Mouse (Mus musculus): ENCODE measurements around the gene Tex14. TPM values are rescaled to one million over a fixed set of nuclear protein-coding genes. Genes with fewer than 3 reads are reported as not detected.
A peak's percentile ranks its signal among the peaks of the same experiment; 100 is the strongest.

Gene Tex14
- polyA plus RNA-seq, 1 experiment from 2014 or later, result 0.82 TPM

GRCm38 (mm10) chr11:87523967-87524366 lies 119.1 kb downstream of the Tex14 start:
- no peak overlapping the region for H3K9ac ChIP-seq
- H3K4me2 ChIP-seq, result no peak overlapping the region
- no peak overlapping the region for H3K4me3 ChIP-seq
- no peaks in the 10 kb centered on the region for H3K36me3 ChIP-seq
- no peaks in the 10 kb centered on the region for H3K9me3 ChIP-seq
- H3K27ac ChIP-seq, result no peak overlapping the region
- no peaks in the 10 kb centered on the region for H3K4me1 ChIP-seq
- no peak for ATAC-seq (ENCODE audit: insufficient number of reproducible peaks, low FRiP score, low TSS enrichment, low read depth)
- no peaks in the 10 kb centered on the region for H3K27me3 ChIP-seq

GRCm38 (mm10) chr11:87524780-87525179 lies 119.9 kb downstream of the Tex14 start:
- Histone ChIP-seq H3K36me3 (no peaks in the 10 kb centered on the region), H3K9ac (no peak overlapping the region), H3K4me2 (no peak overlapping the region), H3K4me3 (no peak overlapping the region), H3K4me1 (no peaks in the 10 kb centered on the region), H3K27me3 (no peaks in the 10 kb centered on the region), H3K27ac (no peak overlapping the region), H3K9me3 (no peaks in the 10 kb centered on the region)
- ATAC-seq (ENCODE audit: insufficient number of reproducible peaks, low FRiP score, low TSS enrichment, low read depth), result no peak

GRCm38 (mm10) chr11:87527364-87527763 lies 122.5 kb downstream of the Tex14 start:
- ATAC-seq (ENCODE audit: insufficient number of reproducible peaks, low FRiP score, low TSS enrichment, low read depth), result no peak
- Histone ChIP-seq H3K27ac (no peak overlapping the region), H3K27me3 (no peaks in the 10 kb centered on the region), H3K9ac (no peak overlapping the region), H3K36me3 (no peaks in the 10 kb centered on the region), H3K4me3 (no peak overlapping the region), H3K9me3 (no peaks in the 10 kb centered on the region), H3K4me1 (no peaks in the 10 kb centered on the region), H3K4me2 (no peak overlapping the region)
- 45% methylated on average over 3 of the region's 3 CpGs for WGBS

GRCm38 (mm10) chr11:87527990-87528389 lies 123.1 kb downstream of the Tex14 start:
- no peaks in the 10 kb centered on the region for H3K36me3 ChIP-seq
- WGBS, result 44% methylated on average over 4 of the region's 4 CpGs
- ATAC-seq (ENCODE audit: insufficient number of reproducible peaks, low FRiP score, low TSS enrichment, low read depth), result no peak
- H3K4me3 ChIP-seq, result no peak overlapping the region
- H3K9me3 ChIP-seq, result no peaks in the 10 kb centered on the region
- H3K4me1 ChIP-seq, result no peaks in the 10 kb centered on the region
- no peak overlapping the region for H3K4me2 ChIP-seq
- H3K27me3 ChIP-seq, result no peaks in the 10 kb centered on the region
- no peak overlapping the region for H3K27ac ChIP-seq
- no peak overlapping the region for H3K9ac ChIP-seq

GRCm38 (mm10) chr11:87531695-87532094 lies 126.8 kb downstream of the Tex14 start:
- Histone ChIP-seq H3K9ac (no peak overlapping the region), H3K4me1 (no peaks in the 10 kb centered on the region), H3K4me2 (no peak overlapping the region), H3K36me3 (no peaks in the 10 kb centered on the region), H3K4me3 (no peak overlapping the region), H3K27me3 (no peaks in the 10 kb centered on the region), H3K27ac (no peak overlapping the region), H3K9me3 (no peaks in the 10 kb centered on the region)
- ATAC-seq (ENCODE audit: insufficient number of reproducible peaks, low FRiP score, low TSS enrichment, low read depth), result no peak
- WGBS, result 50% methylated on average over 6 of the region's 6 CpGs

- no peak overlapping the region for H3K27ac ChIP-seq
- H3K36me3 ChIP-seq, result no peaks in the 10 kb centered on the region
- ATAC-seq (ENCODE audit: insufficient number of reproducible peaks, low FRiP score, low TSS enrichment, low read depth), result no peak
- no peak overlapping the region for H3K4me2 ChIP-seq
- no peaks in the 10 kb centered on the region for H3K4me1 ChIP-seq
- H3K27me3 ChIP-seq, result no peaks in the 10 kb centered on the region
- no peaks in the 10 kb centered on the region for H3K9me3 ChIP-seq
- 26% methylated on average over 8 of the region's 8 CpGs for WGBS
- no peak overlapping the region for H3K9ac ChIP-seq
- H3K4me3 ChIP-seq, result no peak overlapping the region
Observed at GRCm38 (mm10) chr11:87542285-87542684, 137.4 kb downstream of the Tex14 start.

GRCm38 (mm10) chr11:87542906-87543305 lies 138.0 kb downstream of the Tex14 start:
- Histone ChIP-seq H3K9me3 (no peaks in the 10 kb centered on the region), H3K36me3 (no peaks in the 10 kb centered on the region), H3K4me1 (no peaks in the 10 kb centered on the region), H3K27ac (no peak overlapping the region), H3K4me3 (no peak overlapping the region), H3K27me3 (no peaks in the 10 kb centered on the region), H3K4me2 (no peak overlapping the region), H3K9ac (no peak overlapping the region)
- 45% methylated on average over 3 of the region's 3 CpGs for WGBS
- ATAC-seq (ENCODE audit: insufficient number of reproducible peaks, low FRiP score, low TSS enrichment, low read depth), result no peak

- Histone ChIP-seq H3K4me3 (no peak overlapping the region), H3K9ac (no peak overlapping the region), H3K4me1 (no peaks in the 10 kb centered on the region), H3K27ac (no peak overlapping the region), H3K9me3 (no peaks in the 10 kb centered on the region), H3K36me3 (no peaks in the 10 kb centered on the region), H3K27me3 (no peaks in the 10 kb centered on the region), H3K4me2 (no peak overlapping the region)
- WGBS, result 71% methylated on average over 4 of the region's 4 CpGs
- no peak for ATAC-seq (ENCODE audit: insufficient number of reproducible peaks, low FRiP score, low TSS enrichment, low read depth)
Observed at GRCm38 (mm10) chr11:87553342-87553741, 148.5 kb downstream of the Tex14 start.

- Histone ChIP-seq H3K9ac (no peak overlapping the region), H3K4me2 (no peak overlapping the region), H3K4me1 (no peaks in the 10 kb centered on the region), H3K9me3 (no peaks in the 10 kb centered on the region), H3K4me3 (no peak overlapping the region), H3K27ac (0 out of 2 replicates have a peak overlapping the region, but pooled peaks have one; percentile 24), H3K27me3 (no peaks in the 10 kb centered on the region), H3K36me3 (no peaks in the 10 kb centered on the region)
- no peak for ATAC-seq (ENCODE audit: insufficient number of reproducible peaks, low FRiP score, low TSS enrichment, low read depth)
- 47% methylated on average over 5 of the region's 5 CpGs for WGBS
Observed at GRCm38 (mm10) chr11:87554386-87554785, 149.5 kb downstream of the Tex14 start.

GRCm38 (mm10) chr11:87555106-87555703 lies 150.3 kb downstream of the Tex14 start:
- H3K4me3 ChIP-seq, result no peak overlapping the region
- no peak overlapping the region for H3K4me2 ChIP-seq
- no peaks in the 10 kb centered on the region for H3K9me3 ChIP-seq
- H3K9ac ChIP-seq, result no peak overlapping the region
- WGBS, result 40% methylated on average over 2 of the region's 2 CpGs
- no peak overlapping the region for H3K27ac ChIP-seq
- H3K4me1 ChIP-seq, result no peaks in the 10 kb centered on the region
- no peaks in the 10 kb centered on the region for H3K36me3 ChIP-seq
- ATAC-seq (ENCODE audit: insufficient number of reproducible peaks, low FRiP score, low TSS enrichment, low read depth), result no peak
- H3K27me3 ChIP-seq, result no peaks in the 10 kb centered on the region

- Histone ChIP-seq H3K27ac (no peak overlapping the region), H3K9ac (no peak overlapping the region), H3K4me1 (no peaks in the 10 kb centered on the region), H3K4me3 (no peak overlapping the region), H3K27me3 (no peaks in the 10 kb centered on the region), H3K9me3 (no peaks in the 10 kb centered on the region), H3K4me2 (no peak overlapping the region), H3K36me3 (no peaks in the 10 kb centered on the region)
- no peak for ATAC-seq (ENCODE audit: insufficient number of reproducible peaks, low FRiP score, low TSS enrichment, low read depth)
- WGBS, result 65% methylated on average over 6 of the region's 6 CpGs
Observed at GRCm38 (mm10) chr11:87561208-87561607, 156.3 kb downstream of the Tex14 start.

GRCm38 (mm10) chr11:87566501-87566900 lies 161.6 kb downstream of the Tex14 start, which contains the start of gene Gm11492:
Gene Gm11492 (plus strand): TSS chr11:87566653.
- no peak within 1 kb of the TSS for H3K9ac ChIP-seq
- H3K27me3 ChIP-seq, result no peaks in the 10 kb centered on the region
- H3K4me1 ChIP-seq, result peaks cover under 1% of the 10 kb centered on the region; the same call in 1 of the 2 replicates
- no peak within 1 kb of the TSS for H3K4me2 ChIP-seq
- no peak within 1 kb of the TSS for H3K4me3 ChIP-seq
- ATAC-seq (ENCODE audit: insufficient number of reproducible peaks, low FRiP score, low TSS enrichment, low read depth), result no peak
- 79% methylated on average over 3 of the region's 3 CpGs for WGBS
- H3K36me3 ChIP-seq, result no peaks in the 10 kb centered on the region
- no peaks in the 10 kb centered on the region for H3K9me3 ChIP-seq
- H3K27ac ChIP-seq, result no peak within 1 kb of the TSS

Measured in limb, embryonic 15.5 days (tissue).